Mouse (Mus musculus): Measurements from ENCODE around the gene Trp53bp2.

The Trp53bp2 gene

DNA sequence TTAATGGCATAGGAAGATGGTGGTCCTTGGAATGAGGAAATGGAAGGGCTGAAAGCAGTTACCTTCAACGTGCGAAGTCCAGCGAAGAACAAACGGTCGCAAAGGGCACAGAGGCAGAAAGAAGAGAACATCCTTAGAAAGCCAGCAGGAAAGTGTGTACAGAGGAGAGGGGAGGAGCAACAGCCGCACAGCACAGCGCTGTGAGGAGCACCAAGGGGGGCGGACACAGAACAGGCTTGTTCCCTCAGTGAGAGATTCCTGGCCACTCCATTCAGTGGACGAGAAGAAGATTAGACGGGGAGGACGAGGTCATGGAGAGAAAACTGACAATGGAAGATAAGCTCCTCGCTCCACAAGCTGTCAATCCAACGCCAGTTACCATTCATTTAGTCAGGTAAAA is 5.9 kb upstream of the Trp53bp2 start:
- in situ Hi-C loops (cut with MboI; ENCODE audit: unreplicated experiment in 2 of 2), result no loop called here

DNA sequence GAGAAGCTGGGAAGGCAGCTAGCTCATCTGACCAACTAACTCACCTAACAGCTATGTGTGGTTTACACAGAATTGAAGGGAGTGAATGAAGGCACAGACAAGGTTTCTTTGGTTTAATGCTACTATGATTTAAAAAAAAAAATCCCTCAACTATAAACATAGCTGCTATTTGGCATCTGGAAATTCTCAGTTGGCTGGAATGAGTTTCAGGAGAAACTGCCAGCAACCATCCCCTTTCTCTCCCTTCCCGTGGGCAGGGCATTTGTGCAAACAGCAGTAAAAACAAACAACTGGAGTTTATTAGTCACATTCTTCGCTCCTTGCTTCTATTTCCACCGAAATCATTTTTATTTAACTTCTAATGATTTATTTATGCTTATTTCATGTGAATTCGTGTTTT is 2.4 kb upstream of the Trp53bp2 start:
- in situ Hi-C loops (cut with MboI; ENCODE audit: unreplicated experiment in 2 of 2), result no loop called here

DNA sequence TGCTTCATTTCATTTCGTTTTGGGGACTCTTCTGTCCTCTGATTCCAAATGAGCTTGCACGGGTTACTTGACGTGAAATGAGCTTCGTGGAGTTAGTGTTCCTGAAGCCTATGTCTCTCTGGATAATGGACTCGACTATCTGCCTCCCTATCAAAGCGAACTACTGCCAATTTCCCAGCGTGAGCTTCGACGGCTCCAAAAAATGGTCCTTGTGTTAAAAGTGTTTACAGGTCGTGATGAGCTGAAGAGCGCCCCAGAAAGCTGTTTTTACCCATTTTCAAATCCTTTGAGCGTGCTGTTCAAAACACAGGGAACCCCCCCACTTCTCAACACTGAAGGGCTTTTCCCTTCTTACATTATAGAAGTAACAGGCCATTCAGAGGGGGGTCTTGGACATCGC is 729 bp upstream of the Trp53bp2 start:
- in situ Hi-C loops (cut with MboI; ENCODE audit: unreplicated experiment in 2 of 2), result no loop called here

DNA sequence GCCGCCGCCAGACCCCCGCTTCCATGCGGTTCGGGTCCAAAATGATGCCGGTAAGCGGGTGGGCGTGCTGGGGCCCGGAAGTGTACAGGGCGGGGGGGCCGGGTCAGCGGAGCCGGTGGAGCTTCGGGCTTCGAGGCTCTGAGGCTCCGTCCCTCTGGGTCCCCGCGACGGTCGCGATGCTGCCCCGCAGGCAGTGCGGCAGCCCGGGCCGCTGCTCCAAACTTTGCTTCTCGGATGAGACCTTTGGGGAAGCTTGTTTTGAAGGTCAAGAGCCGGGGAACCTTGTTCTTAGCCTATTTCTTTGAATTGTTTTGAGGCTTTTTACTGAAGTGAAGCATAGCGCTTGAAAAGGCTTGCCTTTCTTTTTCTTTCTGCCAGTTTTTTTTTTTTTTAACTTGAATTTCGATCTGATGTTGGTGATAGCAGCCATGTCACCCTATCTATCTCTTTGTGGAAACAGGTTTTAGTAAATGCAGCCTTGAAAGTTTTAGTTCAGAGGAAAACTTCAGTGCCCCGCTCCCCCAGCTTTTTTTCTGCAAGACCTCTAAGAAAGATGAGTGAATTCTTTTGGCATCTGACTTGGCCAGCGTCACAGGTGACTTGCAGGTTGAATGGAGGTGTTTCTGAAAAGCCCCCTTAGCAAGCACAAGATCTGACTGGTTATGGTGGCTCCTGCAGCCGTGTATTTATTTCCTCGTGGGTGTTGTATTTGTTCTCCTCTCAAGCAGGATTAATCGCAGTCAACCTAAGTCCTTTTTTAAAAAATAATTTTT is 615 bp downstream of the Trp53bp2 start:
- in situ Hi-C loops (cut with MboI; ENCODE audit: unreplicated experiment in 2 of 2), result no loop called here

DNA sequence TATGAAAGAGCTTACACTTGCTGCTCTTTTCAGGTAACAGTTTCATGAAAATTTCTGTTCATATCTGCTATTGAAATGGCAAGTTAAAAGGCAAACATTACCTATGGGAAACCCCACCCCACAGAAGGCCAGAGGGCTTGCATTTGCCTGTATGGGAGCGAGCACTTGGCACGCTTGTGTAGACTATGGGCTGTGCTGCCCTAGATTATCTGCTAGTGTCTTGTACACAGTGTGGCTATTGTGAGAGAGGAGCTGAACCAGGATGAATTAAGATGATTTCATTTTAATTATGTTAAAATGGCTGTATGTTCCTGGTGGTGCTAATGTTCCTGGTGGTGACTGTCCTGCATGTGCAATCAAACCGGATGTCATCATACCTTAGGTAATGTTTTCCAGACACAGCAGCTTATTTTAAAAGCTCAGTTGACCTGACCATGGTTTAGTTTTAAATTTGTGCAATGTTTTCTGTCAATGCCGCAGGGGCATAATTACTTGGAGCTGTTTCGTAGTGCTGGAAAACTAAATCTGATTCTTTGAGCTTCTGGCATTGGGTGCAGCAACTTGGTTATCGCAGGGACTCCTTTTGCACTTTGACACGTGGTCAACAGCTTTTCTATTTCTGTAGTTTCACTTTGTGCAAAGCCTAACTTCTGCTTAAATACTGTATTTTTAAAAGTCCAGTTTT is 3.8 kb downstream of the Trp53bp2 start:
- in situ Hi-C loops (cut with MboI; ENCODE audit: unreplicated experiment in 2 of 2), result no loop called here

DNA sequence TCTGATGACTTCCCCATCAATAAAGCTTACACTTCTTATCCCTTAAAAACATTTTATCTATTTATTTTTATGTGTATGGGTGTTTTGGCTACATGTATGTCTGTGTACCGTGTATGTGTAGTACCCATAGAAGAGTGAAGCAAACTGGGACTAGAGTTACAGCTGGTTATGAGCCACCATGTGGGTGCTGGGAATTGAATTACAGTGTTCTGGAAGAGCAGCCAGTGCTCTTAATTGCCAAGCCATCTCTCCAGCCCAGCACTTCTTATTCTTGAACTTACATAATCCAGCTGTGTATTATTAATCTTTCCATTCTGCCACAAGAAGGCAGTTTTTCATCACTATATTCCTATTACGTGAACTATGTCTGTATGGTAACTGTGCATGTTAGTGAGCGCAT is 10.5 kb downstream of the Trp53bp2 start:
- in situ Hi-C loops (cut with MboI; ENCODE audit: unreplicated experiment in 2 of 2), result no loop called here

DNA sequence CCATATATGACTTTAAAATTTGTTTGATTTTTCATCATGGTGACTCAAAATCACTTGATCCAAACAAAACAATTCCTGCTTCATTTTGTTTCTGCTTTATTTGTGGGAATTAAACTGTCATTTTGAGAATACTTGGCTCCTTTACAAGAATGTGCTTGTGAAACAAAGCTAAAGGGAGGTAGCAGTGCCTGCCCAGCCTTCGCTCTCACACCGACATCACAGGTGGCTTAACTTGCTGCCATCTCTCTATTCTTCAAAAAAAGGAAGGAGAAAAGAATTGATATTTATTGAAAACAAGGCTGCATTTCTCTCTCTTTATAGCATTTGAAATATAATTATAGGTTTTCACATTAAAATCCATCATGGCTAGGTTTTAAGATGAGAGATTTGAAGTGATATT is 15.3 kb downstream of the Trp53bp2 start:
- in situ Hi-C loops (cut with MboI; ENCODE audit: unreplicated experiment in 2 of 2), result no loop called here

DNA sequence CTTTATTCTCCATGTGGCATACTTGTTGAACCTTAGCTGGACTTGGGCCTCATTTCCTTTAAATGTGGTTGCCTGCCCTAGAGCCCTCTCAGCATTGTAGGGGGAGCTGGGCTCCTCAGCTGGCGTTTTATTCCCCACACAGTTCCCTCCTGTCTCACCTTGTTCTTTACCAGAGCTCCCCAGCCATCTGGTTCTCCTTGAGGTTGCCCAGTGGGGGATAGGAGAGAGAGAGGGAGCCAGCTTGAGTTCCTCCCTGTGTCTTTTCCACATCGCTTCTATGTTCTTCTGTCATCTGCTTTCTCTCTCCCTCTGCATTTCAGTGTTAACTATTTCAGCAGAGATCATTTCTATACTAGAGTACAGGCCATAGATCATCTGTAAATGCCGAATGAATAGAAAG is 16.2 kb downstream of the Trp53bp2 start:
- in situ Hi-C loops (cut with MboI; ENCODE audit: unreplicated experiment in 2 of 2), result no loop called here

DNA sequence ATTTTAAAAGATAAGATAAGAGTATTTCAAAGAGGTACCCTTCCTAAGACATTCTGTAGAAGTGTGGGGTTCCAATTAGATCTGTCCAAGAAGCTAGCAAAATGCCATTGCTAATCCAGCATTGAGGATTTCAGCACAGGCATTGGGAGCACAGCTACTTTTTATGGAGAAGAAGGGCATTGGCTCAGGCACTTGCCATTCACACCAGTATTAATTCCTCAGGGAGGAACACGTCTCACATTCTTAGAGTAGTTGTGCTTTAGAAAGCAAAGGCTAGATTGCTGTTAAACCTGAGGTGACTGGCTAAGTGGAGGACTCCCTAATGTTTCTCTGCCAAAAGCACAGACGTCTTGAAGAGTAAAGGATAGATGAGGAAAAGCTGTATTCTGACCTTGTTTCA is 17.5 kb downstream of the Trp53bp2 start:
- in situ Hi-C loops (cut with MboI; ENCODE audit: unreplicated experiment in 2 of 2), result no loop called here

DNA sequence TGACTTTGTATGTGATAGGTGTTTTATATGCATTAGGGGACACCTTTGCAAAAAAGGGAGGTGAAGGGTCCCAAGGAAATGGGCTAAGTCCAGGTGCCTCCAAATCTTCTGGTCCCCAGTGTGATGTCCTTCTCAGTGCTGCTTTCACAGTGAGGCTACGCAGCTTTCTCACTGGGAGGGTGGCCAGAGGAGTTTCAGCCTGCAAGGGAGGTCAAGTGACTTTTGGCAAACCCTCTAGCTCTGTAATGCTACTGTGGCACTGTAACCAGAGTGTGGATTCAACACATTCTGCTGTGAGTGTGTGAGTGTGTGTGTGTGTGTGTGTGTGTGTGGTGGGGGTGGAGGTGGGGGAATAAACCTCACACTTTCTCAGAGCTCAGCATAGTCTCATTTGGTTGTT is 18.5 kb downstream of the Trp53bp2 start:
- in situ Hi-C loops (cut with MboI; ENCODE audit: unreplicated experiment in 2 of 2), result no loop called here

DNA sequence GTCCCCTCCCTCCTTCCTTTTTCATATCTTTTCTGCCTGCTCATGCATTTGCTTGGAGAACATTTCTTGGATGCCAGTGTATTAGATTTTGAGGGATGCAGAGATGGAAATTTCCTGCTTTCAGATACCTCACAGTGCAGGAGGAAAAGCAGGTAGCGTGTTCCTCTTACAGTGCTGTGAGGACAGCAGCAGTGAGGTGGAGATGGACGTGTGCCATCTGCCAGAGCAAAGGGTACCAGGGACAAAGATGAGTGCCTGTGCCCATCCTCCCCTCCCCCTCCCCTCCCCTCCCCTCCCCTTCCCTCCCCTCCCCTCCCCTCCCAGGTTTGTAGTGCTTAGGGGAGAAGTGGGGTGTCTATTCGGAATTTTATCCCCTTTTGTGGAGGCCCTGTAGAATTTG is 20.9 kb downstream of the Trp53bp2 start:
- in situ Hi-C loops (cut with MboI; ENCODE audit: unreplicated experiment in 2 of 2), result no loop called here

DNA sequence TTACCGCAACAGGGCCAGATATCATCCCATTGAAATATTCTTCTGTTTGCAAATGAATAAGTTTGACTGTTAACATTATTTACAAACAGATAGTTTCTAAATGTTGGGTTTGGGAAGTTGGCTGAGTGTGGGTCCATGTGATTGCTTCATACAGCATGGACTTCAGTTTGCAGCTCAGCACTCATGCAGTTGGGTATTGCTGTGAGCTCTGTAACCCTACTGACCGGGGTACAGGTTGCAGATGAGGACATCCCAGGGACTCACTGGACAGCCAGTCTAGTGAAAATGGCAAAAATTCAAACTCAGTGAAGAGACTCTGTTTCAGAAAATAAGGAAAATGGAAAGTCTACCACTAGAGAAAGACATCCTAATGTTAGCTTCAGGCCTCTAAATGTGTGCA is 21.7 kb downstream of the Trp53bp2 start:
- in situ Hi-C loops (cut with MboI; ENCODE audit: unreplicated experiment in 2 of 2), result no loop called here

DNA sequence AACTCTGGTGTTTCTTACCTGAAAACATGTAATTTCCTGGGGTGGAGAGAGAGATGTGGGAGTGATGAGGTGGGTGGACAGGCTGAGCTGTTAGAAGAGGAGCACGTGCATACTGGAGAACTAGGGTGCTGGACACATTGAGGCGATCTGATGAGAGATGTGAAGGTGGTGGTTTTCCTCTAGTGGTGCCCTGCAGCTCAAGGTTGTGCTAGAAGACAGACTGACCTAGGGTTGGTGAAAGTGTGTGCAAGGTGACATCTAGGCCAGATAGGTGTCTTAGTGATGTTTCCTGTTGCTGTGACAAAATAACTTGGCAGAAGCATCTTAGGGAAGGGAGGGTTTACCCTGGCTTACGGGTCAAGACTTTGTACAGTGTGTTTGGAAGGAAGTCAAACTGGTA is 23.1 kb downstream of the Trp53bp2 start:
- in situ Hi-C loops (cut with MboI; ENCODE audit: unreplicated experiment in 2 of 2), result no loop called here

DNA sequence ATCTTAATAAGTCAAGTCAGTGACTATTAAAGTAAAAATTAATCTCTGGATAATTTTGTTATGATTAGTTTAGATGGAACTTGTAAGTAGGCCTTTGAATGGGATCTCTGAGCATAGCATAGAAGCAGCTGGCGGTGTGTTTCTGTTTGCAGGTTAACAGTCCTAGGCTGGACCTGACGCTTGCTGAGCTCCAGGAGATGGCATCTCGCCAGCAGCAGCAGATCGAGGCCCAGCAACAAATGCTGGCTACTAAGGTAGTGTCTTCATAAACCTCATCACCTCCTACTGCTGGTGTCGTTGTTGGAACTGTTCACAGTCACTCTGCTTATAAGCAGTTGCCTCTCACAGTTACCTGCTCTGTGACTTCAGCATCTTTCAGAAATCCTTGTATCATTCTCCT is 27.8 kb downstream of the Trp53bp2 start:
- in situ Hi-C loops (cut with MboI; ENCODE audit: unreplicated experiment in 2 of 2), result no loop called here

DNA sequence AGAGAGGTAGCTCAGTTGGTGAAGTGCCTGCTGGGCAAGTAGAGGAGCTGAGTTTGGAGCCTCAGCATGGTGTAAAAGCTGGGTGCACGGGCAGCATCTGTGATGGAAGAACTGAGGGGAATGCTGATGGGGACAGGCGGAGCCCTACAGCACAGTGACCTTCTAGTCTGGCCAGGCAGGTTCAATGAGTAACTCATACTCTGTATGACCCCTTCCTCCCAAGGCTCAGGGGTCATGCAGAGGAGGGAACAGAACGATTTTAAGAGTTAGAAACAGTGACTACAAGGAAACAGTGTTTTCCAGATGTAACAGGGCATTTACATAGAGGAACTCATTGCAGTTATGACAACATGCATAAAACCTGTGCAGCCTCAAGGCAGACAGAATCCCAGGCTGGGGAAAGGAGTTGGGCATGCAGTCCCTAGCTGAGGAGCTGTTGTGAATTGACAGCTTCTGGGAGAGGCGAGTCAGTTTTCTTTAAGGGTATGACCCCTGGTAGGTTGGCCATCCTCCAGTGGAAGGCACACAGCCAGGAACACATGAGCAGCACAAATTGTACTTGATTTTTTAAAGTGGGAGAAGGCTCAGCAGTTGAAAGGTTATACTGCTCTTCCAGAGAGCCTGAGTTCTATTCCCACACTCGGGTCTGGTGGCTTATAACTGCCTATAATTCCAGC is 30.7 kb downstream of the Trp53bp2 start:
- in situ Hi-C loops (cut with MboI; ENCODE audit: unreplicated experiment in 2 of 2), result no loop called here

DNA sequence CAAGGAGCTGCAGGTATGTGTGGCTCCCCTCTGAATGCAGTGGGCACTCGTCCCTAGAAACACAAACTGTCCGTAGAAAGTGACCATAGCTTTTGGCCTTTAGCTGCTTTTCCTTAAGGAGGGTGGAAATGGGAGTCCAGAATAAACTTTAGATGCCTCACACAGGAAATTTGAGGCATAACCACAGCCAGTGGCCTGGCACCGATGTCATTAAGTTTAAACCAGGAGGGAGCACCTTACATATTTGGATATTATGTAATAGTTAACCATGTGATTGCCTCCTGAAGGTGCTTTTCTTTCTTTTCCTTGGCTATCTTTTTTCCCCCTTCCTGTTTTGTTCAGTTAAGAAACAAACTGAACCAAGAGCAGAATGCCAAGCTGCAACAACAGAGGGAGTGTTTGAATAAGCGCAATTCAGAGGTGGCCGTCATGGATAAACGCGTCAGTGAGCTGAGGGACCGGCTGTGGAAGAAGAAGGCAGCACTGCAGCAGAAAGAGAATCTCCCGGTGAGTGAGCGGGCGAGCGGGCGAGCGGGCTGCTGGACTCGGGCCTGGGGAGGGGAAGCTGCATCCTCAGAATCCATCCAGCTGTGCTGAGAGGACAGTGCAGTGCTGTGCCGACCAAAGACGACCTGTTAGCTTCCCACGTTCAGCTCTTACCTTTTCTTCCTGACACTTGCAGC is 33.0 kb downstream of the Trp53bp2 start:
- in situ Hi-C loops (cut with MboI; ENCODE audit: unreplicated experiment in 2 of 2), result no loop called here

DNA sequence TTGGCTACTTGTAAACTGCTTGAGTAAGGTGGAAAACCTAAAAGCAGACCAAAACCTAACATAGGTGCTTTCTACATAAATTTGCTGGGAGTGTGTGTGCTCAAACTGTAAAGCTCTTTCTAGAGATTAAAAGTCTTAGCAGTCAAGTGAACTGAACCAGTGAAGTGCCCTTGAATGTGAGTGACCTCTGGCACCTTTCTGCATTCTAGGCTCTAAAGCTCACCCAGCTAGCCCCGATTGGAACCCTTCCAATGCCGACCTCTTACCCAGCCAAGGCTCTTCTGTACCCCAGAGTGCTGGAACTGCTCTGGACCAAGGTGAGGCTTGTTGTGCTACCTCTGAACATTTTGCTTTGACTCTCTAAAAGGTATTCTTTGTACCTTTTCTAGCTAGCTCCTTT is 35.1 kb downstream of the Trp53bp2 start:
- in situ Hi-C loops (cut with MboI; ENCODE audit: unreplicated experiment in 2 of 2), result no loop called here

DNA sequence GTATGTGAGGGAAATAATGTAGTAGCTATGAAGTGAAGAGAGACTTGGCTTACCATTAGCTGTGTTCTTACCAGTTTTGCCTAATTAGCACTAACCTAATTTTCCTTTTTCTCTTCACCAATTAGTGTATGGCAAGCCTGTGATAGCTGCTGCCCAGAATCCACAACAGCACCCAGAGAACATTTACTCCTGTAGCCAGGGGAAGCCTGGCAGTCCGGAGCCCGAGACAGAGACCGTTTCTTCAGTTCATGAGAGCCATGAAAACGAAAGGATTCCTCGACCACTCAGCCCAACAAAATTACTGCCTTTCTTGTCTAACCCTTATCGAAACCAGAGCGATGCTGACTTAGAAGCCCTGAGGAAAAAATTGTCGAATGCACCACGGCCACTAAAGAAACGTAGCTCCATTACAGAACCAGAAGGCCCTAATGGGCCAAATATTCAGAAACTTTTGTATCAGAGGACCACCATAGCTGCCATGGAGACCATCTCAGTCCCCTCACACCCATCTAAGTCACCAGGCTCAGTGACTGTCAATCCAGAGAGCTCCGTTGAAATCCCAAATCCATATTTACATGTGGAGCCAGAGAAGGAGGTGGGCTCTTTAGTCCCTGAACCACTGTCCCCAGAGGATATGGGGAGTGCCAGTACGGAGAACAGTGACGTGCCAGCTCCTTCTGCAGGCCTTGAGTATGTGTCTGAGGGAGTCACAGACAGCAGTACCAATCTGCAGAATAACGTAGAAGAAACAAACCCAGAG is 39.5 kb downstream of the Trp53bp2 start:
- in situ Hi-C loops (cut with MboI; ENCODE audit: unreplicated experiment in 2 of 2), result no loop called here

DNA sequence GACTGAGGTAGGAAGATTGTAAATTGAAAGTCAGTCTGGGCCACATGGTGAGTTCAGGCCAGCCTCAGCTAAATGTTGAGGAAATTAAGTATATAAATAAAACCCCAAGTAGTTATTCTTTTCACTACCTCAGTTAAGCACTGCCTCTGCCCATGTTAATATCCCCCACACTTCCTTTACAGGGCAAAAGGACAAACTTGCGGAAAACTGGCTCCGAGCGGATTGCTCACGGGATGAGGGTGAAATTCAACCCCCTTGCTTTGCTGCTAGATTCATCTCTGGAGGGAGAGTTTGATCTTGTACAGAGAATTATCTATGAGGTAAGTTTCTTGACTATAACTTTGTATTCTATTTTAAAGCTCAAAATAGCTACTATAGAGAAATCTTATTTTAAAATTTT is 43.5 kb downstream of the Trp53bp2 start:
- in situ Hi-C loops (cut with MboI; ENCODE audit: unreplicated experiment in 2 of 2), result no loop called here

DNA sequence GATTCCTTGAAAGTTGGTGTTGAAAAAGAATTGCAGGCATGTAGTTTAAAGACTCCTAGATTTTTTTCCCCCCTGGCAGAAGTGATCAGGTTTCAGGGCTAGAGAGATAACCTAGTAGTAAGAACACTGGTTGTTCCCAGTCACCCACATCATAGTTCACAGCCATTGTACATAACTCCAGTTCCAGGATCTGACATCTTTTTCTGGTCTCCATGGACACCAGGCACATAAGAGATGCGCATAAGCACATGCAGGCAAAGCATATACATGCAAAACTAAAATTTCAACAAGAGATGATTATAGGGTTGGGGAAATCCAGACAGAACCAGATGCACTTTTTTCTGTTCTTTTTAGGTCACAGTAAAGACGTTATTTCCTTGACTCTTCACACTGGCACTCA is 46.1 kb downstream of the Trp53bp2 start:
- in situ Hi-C loops (cut with MboI; ENCODE audit: unreplicated experiment in 2 of 2), result no loop called here

DNA sequence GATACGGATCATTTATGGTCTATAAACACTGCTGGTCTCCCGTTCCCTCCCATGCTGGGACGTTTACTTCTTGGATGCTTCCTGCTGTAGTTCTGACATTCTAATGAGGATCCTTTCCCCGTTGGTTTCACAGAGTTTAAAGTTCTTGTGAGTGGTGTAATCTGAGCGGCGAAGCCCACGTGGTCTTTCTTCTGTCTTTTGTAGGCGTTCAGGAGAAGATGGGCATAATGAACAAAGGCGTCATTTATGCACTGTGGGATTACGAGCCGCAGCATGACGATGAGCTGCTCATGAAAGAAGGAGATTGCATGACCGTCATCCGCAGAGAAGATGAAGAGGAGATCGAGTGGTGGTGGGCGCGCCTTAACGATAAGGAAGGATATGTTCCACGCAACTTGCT is 49.6 kb downstream of the Trp53bp2 start:
- in situ Hi-C loops (cut with MboI; ENCODE audit: unreplicated experiment in 2 of 2), result no loop called here

All from v-Abl transformed pro-B cells (cell line).